13 mouse cellular contexts compared by ENCODE assay signal in genomic region chr12:69496341-69496904, GRCm38 (mm10).
DNase-seq lines count a peak whose midpoint lies in the region; ATAC-seq lines count a peak whose summit lies in the region.
"Had no signal": no experiment of that assay in that cellular context is flagged by ENCODE, and none has a peak within 500 bp of the region (broad histone marks: within the 10 kb centered on the region; RNA-seq: fewer than 3 reads in every experiment).

No protein-coding gene starts in this region.

- 64% methylated on average over 6 of the region's 6 CpGs for WGBS in kidney, embryonic 15.5 days
- 82% methylated on average over 6 of the region's 6 CpGs for WGBS in midbrain, embryonic 11.5 days
- WGBS in midbrain, embryonic 14.5 days: 77% methylated on average over 6 of the region's 6 CpGs
- WGBS in stomach, embryonic 16.5 days: 51% methylated on average over 6 of the region's 6 CpGs

- no peak for ATAC-seq in kidney, embryonic 15.5 days (replicated peaks; ENCODE audit: low FRiP score)
- no peak for ATAC-seq in midbrain, embryonic 11.5 days (ENCODE audit: low FRiP score)
- no peak for ATAC-seq in midbrain, embryonic 14.5 days (ENCODE audit: low FRiP score, low TSS enrichment)
- ATAC-seq in stomach, embryonic 16.5 days (ENCODE audit: insufficient read depth, low FRiP score): 0 out of 2 replicates have a peak, but pooled peaks have one; percentile 31
- ATAC-seq in megakaryocyte progenitor cell, adult 5-6 weeks (replicated peaks; ENCODE audit: poor library complexity): no peak
- ATAC-seq: liver, embryonic 12.5 days had no signal

- H3K4me1 ChIP-seq in kidney, embryonic 15.5 days: peaks cover 34% of the 10 kb centered on the region
- no peaks in the 10 kb centered on the region; the same call in 1 of the 2 replicates for H3K4me1 ChIP-seq in midbrain, embryonic 11.5 days (ENCODE audit: control insufficient read depth, insufficient read depth, low read length)
- H3K4me1 ChIP-seq in midbrain, embryonic 14.5 days (ENCODE audit: control insufficient read depth, insufficient read depth, low read length): 0 out of 2 replicates have a peak, but pooled peaks cover 1% of the 10 kb centered on the region
- peaks cover 30% of the 10 kb centered on the region for H3K4me1 ChIP-seq in stomach, embryonic 16.5 days (ENCODE audit: control insufficient read depth, insufficient read depth, low read length)

- H3K27ac ChIP-seq in kidney, embryonic 15.5 days: 0 out of 2 replicates have a peak overlapping the region, but pooled peaks have one; percentile 0
- H3K27ac ChIP-seq in midbrain, embryonic 11.5 days (ENCODE audit: low read depth, low read length): no peak overlapping the region
- no peak overlapping the region for H3K27ac ChIP-seq in midbrain, embryonic 14.5 days (replicated peaks; ENCODE audit: low read depth, low read length)
- peak overlapping the region; percentile 89 for H3K27ac ChIP-seq in stomach, embryonic 16.5 days (ENCODE audit: low read length)
- H3K27ac ChIP-seq: liver, embryonic 12.5 days had no signal

- H3K9me3 ChIP-seq in kidney, embryonic 15.5 days (replicated peaks): no peaks in the 10 kb centered on the region
- H3K9me3 ChIP-seq in midbrain, embryonic 11.5 days (ENCODE audit: control insufficient read depth, low read length): no peaks in the 10 kb centered on the region
- H3K9me3 ChIP-seq in midbrain, embryonic 14.5 days (ENCODE audit: control insufficient read depth, low read length): no peaks in the 10 kb centered on the region
- H3K9me3 ChIP-seq in stomach, embryonic 16.5 days (replicated peaks; ENCODE audit: control insufficient read depth, low read length): no peaks in the 10 kb centered on the region
- H3K9me3 ChIP-seq: liver, embryonic 12.5 days; megakaryocyte, embryonic 14.5 days had no signal

- H3K4me3 ChIP-seq in kidney, embryonic 15.5 days (replicated peaks): no peak overlapping the region
- H3K4me3 ChIP-seq in midbrain, embryonic 11.5 days (ENCODE audit: low read depth, low read length): no peak overlapping the region
- H3K4me3 ChIP-seq in midbrain, embryonic 14.5 days (replicated peaks; ENCODE audit: low read depth, low read length): no peak overlapping the region
- no peak overlapping the region for H3K4me3 ChIP-seq in stomach, embryonic 16.5 days (replicated peaks; ENCODE audit: low read length)
- H3K4me3 ChIP-seq: erythroblast, embryonic 14.5 days; liver, embryonic 12.5 days had no signal

- DNase-seq in gastrocnemius, adult 18-20 months (ENCODE audit: low spot score): peak; percentile 16
- DNase-seq in gastrocnemius, postnatal 25 days: no peak
- no peak for DNase-seq in kidney, adult 11 months
- peak; percentile 39 for DNase-seq in midbrain, embryonic 11.5 days (ENCODE audit: low spot score, missing footprints)
- no peak for DNase-seq in midbrain, embryonic 14.5 days
- DNase-seq: thymus, adult 2 months had no signal

- no peaks in the 10 kb centered on the region for H3K27me3 ChIP-seq in kidney, embryonic 15.5 days
- H3K27me3 ChIP-seq in midbrain, embryonic 11.5 days (ENCODE audit: control insufficient read depth, insufficient read depth, low read length): no peaks in the 10 kb centered on the region
- H3K27me3 ChIP-seq in midbrain, embryonic 14.5 days (ENCODE audit: control insufficient read depth, insufficient read depth, low read length): no peaks in the 10 kb centered on the region
- H3K27me3 ChIP-seq in stomach, embryonic 16.5 days (ENCODE audit: control insufficient read depth, insufficient read depth, low read length): no peaks in the 10 kb centered on the region
- H3K27me3 ChIP-seq: liver, embryonic 12.5 days had no signal

- H3K36me3 ChIP-seq in kidney, embryonic 15.5 days: no peaks in the 10 kb centered on the region
- no peaks in the 10 kb centered on the region for H3K36me3 ChIP-seq in midbrain, embryonic 11.5 days (ENCODE audit: control insufficient read depth, insufficient read depth, low read length)
- no peaks in the 10 kb centered on the region for H3K36me3 ChIP-seq in midbrain, embryonic 14.5 days (ENCODE audit: control insufficient read depth, insufficient read depth, low read length)
- no peaks in the 10 kb centered on the region for H3K36me3 ChIP-seq in stomach, embryonic 16.5 days (ENCODE audit: control insufficient read depth, insufficient read depth, low read length)
- H3K36me3 ChIP-seq: liver, embryonic 12.5 days had no signal

- H3K9ac ChIP-seq in kidney, embryonic 15.5 days: no peak overlapping the region
- H3K9ac ChIP-seq in midbrain, embryonic 11.5 days (ENCODE audit: low read length): no peak overlapping the region
- H3K9ac ChIP-seq in midbrain, embryonic 14.5 days (replicated peaks; ENCODE audit: low read length): no peak overlapping the region
- no peak overlapping the region for H3K9ac ChIP-seq in stomach, embryonic 16.5 days (ENCODE audit: low read length)
- H3K9ac ChIP-seq: forebrain, postnatal 0 days; liver, embryonic 12.5 days had no signal

- no peak overlapping the region for H3K4me2 ChIP-seq in kidney, embryonic 15.5 days
- no peak overlapping the region for H3K4me2 ChIP-seq in midbrain, embryonic 11.5 days
- H3K4me2 ChIP-seq in midbrain, embryonic 14.5 days (ENCODE audit: low read length): no peak overlapping the region
- H3K4me2 ChIP-seq in stomach, embryonic 16.5 days (ENCODE audit: low read depth, low read length): peak overlapping the region; percentile 36
- H3K4me2 ChIP-seq: liver, embryonic 12.5 days had no signal

Comparison
In these comparisons a context has a peak if more than half of its experiments do, and no peak if none do; other contexts are left out.
1. DNase-seq: peak in gastrocnemius, adult 18-20 months (single experiment) and midbrain, embryonic 11.5 days (single experiment); none in gastrocnemius, postnatal 25 days (single experiment), kidney, adult 11 months (single experiment) and midbrain, embryonic 14.5 days (single experiment).
2. H3K27ac ChIP-seq: peak in kidney, embryonic 15.5 days (single experiment) and stomach, embryonic 16.5 days (single experiment); none in midbrain, embryonic 11.5 days (single experiment) and midbrain, embryonic 14.5 days (single experiment).